Mouse (Mus musculus) bone marrow macrophage, adult 2 months (primary cell): ENCODE data around the gene Hoxc4.

Experiments used
- CTCF ChIP-seq: IDR thresholded peaks from 2 replicates; pipeline ENCODE4 v1.5.1; 2012; ENCODE audit warnings: low read depth, mild to moderate bottlenecking, low read length, moderate library complexity
- POLR2A ChIP-seq: IDR thresholded peaks from 2 replicates; pipeline ENCODE4 v1.6.1; 2012; ENCODE audit warnings: mild to moderate bottlenecking, low read depth, low read length, borderline replicate concordance

GRCm38 (mm10) chr15:103009265-103010111 lies 9.2 kb upstream of the Hoxc4 start:
- no peak for TF ChIP-seq CTCF
- no peak for TF ChIP-seq POLR2A
